Mouse (Mus musculus): ENCODE data around the gene Nmnat3. TPM values are rescaled to one million over a fixed set of nuclear protein-coding genes. Genes with fewer than 3 reads are reported as not detected.

Gene Nmnat3
- polyA plus RNA-seq, 1 experiment from 2014 or later = 31.6 TPM

DNA sequence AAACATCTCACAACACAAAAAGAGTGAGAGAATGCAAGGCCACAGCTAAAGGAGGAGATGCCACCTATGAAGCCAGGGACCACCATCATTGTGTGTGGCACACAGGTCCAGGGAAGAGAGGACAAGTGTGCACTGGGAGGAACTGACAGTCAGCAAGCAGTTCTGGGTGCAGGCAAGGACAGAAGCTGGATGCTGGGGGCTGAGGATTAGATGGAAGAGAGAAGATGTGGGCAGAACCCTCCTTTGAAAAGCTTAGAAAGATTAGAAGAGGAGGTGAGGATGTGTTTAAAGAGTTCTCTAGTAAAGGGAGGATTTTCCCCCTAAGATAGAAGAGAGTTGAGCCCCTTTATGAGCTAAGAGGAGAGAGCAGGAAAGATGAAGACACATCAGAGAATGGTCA, 2.4 kb downstream of the Nmnat3 start:
- no peak overlapping the region for H3K4me2 ChIP-seq
- no peaks in the 10 kb centered on the region for H3K4me1 ChIP-seq (replicated peaks)
- H3K27ac ChIP-seq = no peak overlapping the region
- DNase-seq = no peak
- H3K9me3 ChIP-seq (replicated peaks) = no peaks in the 10 kb centered on the region
- H3K4me3 ChIP-seq (replicated peaks) = no peak overlapping the region
- H3K27me3 ChIP-seq = peaks cover 34% of the 10 kb centered on the region
- no peak for ATAC-seq (ENCODE audit: low read depth)
- no peak overlapping the region for H3K9ac ChIP-seq
- H3K36me3 ChIP-seq = no peaks in the 10 kb centered on the region

GRCm38 (mm10) chr9:98290591-98290990, 3.4 kb downstream of the Nmnat3 start:
- 71% methylated on average over 1 of the region's 1 CpGs for WGBS (ENCODE audit: insufficient replicate concordance)
- no peaks in the 10 kb centered on the region for H3K9me3 ChIP-seq (replicated peaks)
- peaks cover 32% of the 10 kb centered on the region for H3K27me3 ChIP-seq

GRCm38 (mm10) chr9:98296383-98297201, 9.4 kb downstream of the Nmnat3 start:
- under 1% methylated on average over 56 of the region's 56 CpGs for WGBS (ENCODE audit: insufficient replicate concordance)
- H3K4me2 ChIP-seq = peak overlapping the region; percentile 94

More at GRCm38 (mm10) chr9:98290591-98290990, 3.4 kb downstream of the Nmnat3 start:
- Histone ChIP-seq H3K4me1 (replicated peaks) (peaks cover 5% of the 10 kb centered on the region), H3K4me3 (replicated peaks) (no peak overlapping the region), H3K27ac (no peak overlapping the region), H3K36me3 (no peaks in the 10 kb centered on the region), H3K9ac (no peak overlapping the region), H3K4me2 (no peak overlapping the region)
- no peak for DNase-seq
- no peak for ATAC-seq (ENCODE audit: low read depth)

GRCm38 (mm10) chr9:98297234-98297936, 10.2 kb downstream of the Nmnat3 start:
- H3K4me3 ChIP-seq (replicated peaks) = peak overlapping the region; percentile 77
- DNase-seq (peak; percentile 26), ATAC-seq (ENCODE audit: low read depth) (no peak)
- H3K4me2 ChIP-seq = peak overlapping the region; percentile 94
- peak overlapping the region; percentile 95 for H3K27ac ChIP-seq
- peaks cover 43% of the 10 kb centered on the region for H3K4me1 ChIP-seq (replicated peaks)
- 3% methylated on average over 12 of the region's 12 CpGs for WGBS (ENCODE audit: insufficient replicate concordance)
- H3K9me3 ChIP-seq (replicated peaks) = no peaks in the 10 kb centered on the region
- peaks cover 3% of the 10 kb centered on the region; the same call in 1 of the 2 replicates for H3K27me3 ChIP-seq
- peak overlapping the region; percentile 91 for H3K9ac ChIP-seq
- peaks cover 16% of the 10 kb centered on the region for H3K36me3 ChIP-seq

More at GRCm38 (mm10) chr9:98296383-98297201, 9.4 kb downstream of the Nmnat3 start:
- peak overlapping the region; percentile 91 for H3K9ac ChIP-seq
- peak overlapping the region; percentile 77 for H3K4me3 ChIP-seq (replicated peaks)
- H3K9me3 ChIP-seq (replicated peaks) = no peaks in the 10 kb centered on the region
- peak overlapping the region; percentile 95 for H3K27ac ChIP-seq
- H3K36me3 ChIP-seq = peaks cover 8% of the 10 kb centered on the region
- H3K27me3 ChIP-seq = peaks cover 6% of the 10 kb centered on the region; the same call in 1 of the 2 replicates
- peak; percentile 59 for ATAC-seq (ENCODE audit: low read depth)
- DNase-seq = peak; percentile 91
- H3K4me1 ChIP-seq (replicated peaks) = peaks cover 40% of the 10 kb centered on the region

- H3K9me3 ChIP-seq (replicated peaks) = no peaks in the 10 kb centered on the region
- WGBS (ENCODE audit: insufficient replicate concordance) = 37% methylated on average over 6 of the region's 6 CpGs
- ATAC-seq (ENCODE audit: low read depth) = no peak
These were observed 10.8 kb downstream of the Nmnat3 start for GRCm38 (mm10) chr9:98297937-98298595.

DNA sequence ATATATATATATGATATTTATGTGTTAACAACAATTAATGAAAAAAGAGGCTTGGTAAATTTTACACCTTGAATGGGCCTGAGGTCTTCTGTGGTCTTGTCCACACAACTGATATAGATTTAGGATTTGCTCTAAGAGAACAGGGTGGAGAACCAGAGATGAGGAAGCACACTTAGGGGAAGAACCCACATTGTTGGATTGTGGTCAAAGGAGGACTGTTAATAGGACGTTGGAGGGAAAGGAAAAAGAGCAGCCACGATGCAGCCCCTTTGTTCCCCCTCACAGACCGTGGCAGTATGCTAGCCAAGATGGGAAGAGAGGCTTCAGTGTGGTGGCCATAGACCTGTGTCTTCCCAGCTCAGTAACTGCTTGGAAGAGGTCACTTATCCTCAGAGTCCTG, 11.5 kb downstream of the Nmnat3 start:
- Histone ChIP-seq H3K4me2 (peak overlapping the region; percentile 75), H3K27ac (peak overlapping the region; percentile 93), H3K27me3 (no peaks in the 10 kb centered on the region), H3K9me3 (replicated peaks) (no peaks in the 10 kb centered on the region), H3K36me3 (peaks cover 30% of the 10 kb centered on the region), H3K4me3 (replicated peaks) (peak overlapping the region; percentile 46), H3K9ac (peak overlapping the region; percentile 68), H3K4me1 (replicated peaks) (peaks cover 57% of the 10 kb centered on the region)
- 3% methylated on average over 3 of the region's 3 CpGs for WGBS (ENCODE audit: insufficient replicate concordance)
- no peak for DNase-seq
- peak; percentile 24 for ATAC-seq (ENCODE audit: low read depth)

More at GRCm38 (mm10) chr9:98297937-98298595, 10.8 kb downstream of the Nmnat3 start:
- Histone ChIP-seq H3K4me2 (peak overlapping the region; percentile 94), H3K36me3 (peaks cover 23% of the 10 kb centered on the region), H3K27ac (peak overlapping the region; percentile 95), H3K4me3 (replicated peaks) (peak overlapping the region; percentile 77), H3K27me3 (0 out of 2 replicates have a peak, but pooled peaks cover 2% of the 10 kb centered on the region), H3K4me1 (replicated peaks) (peaks cover 50% of the 10 kb centered on the region), H3K9ac (peak overlapping the region; percentile 91)
- DNase-seq = peak; percentile 25

DNA sequence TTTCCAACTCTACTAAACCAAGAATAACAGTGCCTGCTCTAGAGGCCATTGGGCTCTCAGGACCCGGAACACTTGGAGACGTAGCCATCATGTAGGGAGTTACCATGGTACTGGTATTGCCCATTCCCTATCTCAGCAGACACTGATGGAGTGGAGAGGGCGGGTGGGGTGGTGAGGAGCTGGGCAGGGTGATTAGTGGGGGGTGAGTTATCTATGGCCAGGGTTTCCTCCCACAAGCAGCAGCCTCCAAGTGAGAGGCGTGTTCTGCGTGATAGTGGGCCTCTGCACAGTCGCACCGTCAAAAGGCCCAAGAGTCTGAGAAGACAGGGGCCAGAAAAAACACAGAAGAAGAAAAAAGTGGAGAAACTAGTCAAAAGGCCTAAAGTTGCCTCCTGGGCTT, 12.0 kb downstream of the Nmnat3 start:
- DNase-seq = peak; percentile 81
- peaks cover 34% of the 10 kb centered on the region for H3K36me3 ChIP-seq
- no peaks in the 10 kb centered on the region for H3K27me3 ChIP-seq
- H3K4me1 ChIP-seq (replicated peaks) = peaks cover 61% of the 10 kb centered on the region
- peak overlapping the region; percentile 46 for H3K4me3 ChIP-seq (replicated peaks)
- no peaks in the 10 kb centered on the region for H3K9me3 ChIP-seq (replicated peaks)
- WGBS (ENCODE audit: insufficient replicate concordance) = 22% methylated on average over 7 of the region's 7 CpGs
- H3K27ac ChIP-seq = peak overlapping the region; percentile 93
- peak overlapping the region; percentile 70 for H3K9ac ChIP-seq
- peak; percentile 96 for ATAC-seq (ENCODE audit: low read depth)
- peak overlapping the region; percentile 75 for H3K4me2 ChIP-seq

DNA sequence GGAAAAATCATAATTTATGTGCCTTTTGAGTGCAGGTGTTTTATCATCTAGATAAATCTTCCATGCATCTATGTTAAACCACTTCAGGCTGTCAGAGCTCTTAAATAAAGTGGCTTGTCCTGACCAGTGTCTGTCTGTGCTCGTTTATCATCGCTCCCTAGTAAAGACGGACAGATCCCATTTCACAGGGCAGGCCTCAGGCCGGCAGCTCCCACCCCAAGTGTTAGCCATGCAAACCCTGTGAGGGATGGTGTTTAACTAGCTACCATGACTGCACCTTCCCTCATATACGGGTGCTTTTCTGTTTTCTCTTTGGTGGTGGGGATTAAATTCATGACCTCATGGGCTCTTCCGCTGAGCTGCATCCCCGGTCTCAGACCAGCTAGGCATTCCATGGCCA, 13.3 kb downstream of the Nmnat3 start:
- H3K9me3 ChIP-seq (replicated peaks) = no peaks in the 10 kb centered on the region
- 86% methylated on average over 7 of the region's 7 CpGs for WGBS (ENCODE audit: insufficient replicate concordance)
- no peak for ATAC-seq (ENCODE audit: low read depth)
- H3K36me3 ChIP-seq = peaks cover 46% of the 10 kb centered on the region
- peak overlapping the region; percentile 21; the same call in 1 of the 2 replicates for H3K4me2 ChIP-seq
- H3K27me3 ChIP-seq = no peaks in the 10 kb centered on the region
- peaks cover 65% of the 10 kb centered on the region for H3K4me1 ChIP-seq (replicated peaks)
- peak overlapping the region; percentile 93 for H3K27ac ChIP-seq
- DNase-seq = no peak
- peak overlapping the region; percentile 56 for H3K9ac ChIP-seq
- no peak overlapping the region for H3K4me3 ChIP-seq (replicated peaks)

- H3K36me3 ChIP-seq = peaks cover 96% of the 10 kb centered on the region
- 78% methylated on average over 6 of the region's 6 CpGs for WGBS (ENCODE audit: insufficient replicate concordance)
- H3K9ac ChIP-seq = no peak overlapping the region
- ATAC-seq (ENCODE audit: low read depth) (no peak), DNase-seq (no peak)
- H3K4me2 ChIP-seq = no peak overlapping the region
- H3K27ac ChIP-seq = no peak overlapping the region
- H3K4me1 ChIP-seq (replicated peaks) = peaks cover 65% of the 10 kb centered on the region
- H3K4me3 ChIP-seq (replicated peaks) = no peak overlapping the region
- H3K9me3 ChIP-seq (replicated peaks) = no peaks in the 10 kb centered on the region
- no peaks in the 10 kb centered on the region for H3K27me3 ChIP-seq
These were observed 19.8 kb downstream of the Nmnat3 start for GRCm38 (mm10) chr9:98307011-98307410.

- peak overlapping the region; percentile 58; the same call in 1 of the 2 replicates for H3K9ac ChIP-seq
These were observed 24.2 kb downstream of the Nmnat3 start for GRCm38 (mm10) chr9:98311316-98311965.

More at GRCm38 (mm10) chr9:98311316-98311965, 24.2 kb downstream of the Nmnat3 start:
- peaks cover 75% of the 10 kb centered on the region for H3K36me3 ChIP-seq
- H3K4me3 ChIP-seq (replicated peaks) = no peak overlapping the region
- WGBS (ENCODE audit: insufficient replicate concordance) = 88% methylated on average over 12 of the region's 12 CpGs
- peak overlapping the region; percentile 88 for H3K27ac ChIP-seq
- no peak for DNase-seq
- H3K4me1 ChIP-seq (replicated peaks) = peaks cover 71% of the 10 kb centered on the region
- H3K4me2 ChIP-seq = no peak overlapping the region
- H3K9me3 ChIP-seq (replicated peaks) = no peaks in the 10 kb centered on the region
- no peaks in the 10 kb centered on the region for H3K27me3 ChIP-seq
- no peak for ATAC-seq (ENCODE audit: low read depth)

All from liver, embryonic 13.5 days (tissue).